Mouse (Mus musculus) heart, postnatal 0 days (tissue): ENCODE results near the gene Myo5a. TPM values are rescaled to one million over a fixed set of nuclear protein-coding genes. Genes with fewer than 3 reads are reported as not detected.

Source experiments
- ATAC-seq: fragments of 200-750 bp; cut with Nextera tagmentation; 2 replicates; pipeline ENCODE4 v1.8.0; 2017; ENCODE audit warnings: low read depth, moderate number of reproducible peaks, moderate library complexity; ENCODE audit not compliant: insufficient read depth
- DNase-seq: peaks from one replicate; pipeline ENCODE4 v3.0.0-alpha.2; 2016; ENCODE audit warnings: low spot score
- H3K27ac ChIP-seq: fragments of 300-500 bp; sonication (generic); 2 replicates; pipeline ENCODE4 v1.5.1; 2014; ENCODE audit warnings: low read depth, mild to moderate bottlenecking
- H3K27me3 ChIP-seq: fragments of 300-500 bp; sonication (generic); 2 replicates; pipeline ENCODE4 v1.6.1; 2014; ENCODE audit warnings: low read length, mixed read lengths; ENCODE audit not compliant: control insufficient read depth, insufficient read depth
- H3K36me3 ChIP-seq: fragments of 300-500 bp; sonication (generic); replicated peaks from 2 replicates; pipeline ENCODE4 v1.6.1; 2014; ENCODE audit warnings: low read length, mixed read lengths; ENCODE audit not compliant: control insufficient read depth, insufficient read depth
- H3K4me1 ChIP-seq: fragments of 300-500 bp; sonication (generic); 2 replicates; pipeline ENCODE4 v1.6.1; 2014; ENCODE audit warnings: antibody characterized with exemption; ENCODE audit not compliant: control insufficient read depth, insufficient read depth
- H3K4me2 ChIP-seq: fragments of 300-500 bp; sonication (generic); 2 replicates; pipeline ENCODE4 v1.6.1; 2014; ENCODE audit warnings: low read depth, mild to moderate bottlenecking, low read length, moderate library complexity
- H3K4me3 ChIP-seq: fragments of 300-500 bp; sonication (generic); 2 replicates; pipeline ENCODE4 v1.5.1; 2014; ENCODE audit warnings: low read depth, low read length
- H3K9ac ChIP-seq: fragments of 300-500 bp; sonication (generic); replicated peaks from 2 replicates; pipeline ENCODE4 v1.6.1; 2014; ENCODE audit warnings: low read depth, low read length, mixed read lengths
- H3K9me3 ChIP-seq: fragments of 300-500 bp; sonication (generic); replicated peaks from 2 replicates; pipeline ENCODE4 v1.6.1; 2016; ENCODE audit warnings: low read length; ENCODE audit not compliant: control insufficient read depth
- CTCF ChIP-seq: IDR thresholded peaks from 2 replicates; pipeline ENCODE4 v1.5.1; 2016; ENCODE audit warnings: antibody characterized with exemption, control low read depth, low read depth
- EP300 ChIP-seq: IDR thresholded peaks from 2 replicates; pipeline ENCODE4 v1.6.1; 2016; ENCODE audit warnings: antibody characterized with exemption, low read depth
- WGBS: fragments of 180-500 bp; shearing (Covaris S2); extraction: QIAGEN DNeasy Blood & Tissue Kit; methylation state at CpG from one replicate; pipeline ENCODE4 v1.1.7; 2014; 5-methylcytosine and 5-hydroxymethylcytosine counted together
- polyA plus RNA-seq: library from polyadenylated mRNA; unstranded; fragments of >200 nt; fragmentation: Nextera tagmentation; extraction: Ambion mirVana; gene quantifications from 2 replicates; pipeline ENCODE4 v1.2.1, GENCODE M21; 2015
- total RNA-seq: library from RNA; depleted of rRNA; stranded (reverse); fragments of >200 nt; gene quantifications from 2 replicates; pipeline ENCODE4 v1.2.3, GENCODE M21; 2014; ENCODE audit warnings: low replicate concordance; rRNA removed

The Myo5a gene
- total RNA-seq (6.2 and 7.1 TPM in 2 replicates), polyA plus RNA-seq (3.1 and 3.6 TPM in 2 replicates)

- peak within 1 kb of the TSS; percentile 66 for H3K9ac ChIP-seq
- 23% methylated on average over 23 of the region's 23 CpGs for WGBS
- DNase-seq (no peak), ATAC-seq (no peak)
- H3K36me3 ChIP-seq: no peaks in the 10 kb centered on the region
- no peak for TF ChIP-seq EP300
- no peak for TF ChIP-seq CTCF
- peak within 1 kb of the TSS; percentile 28 for H3K27ac ChIP-seq
- H3K9me3 ChIP-seq: no peaks in the 10 kb centered on the region
- no peaks in the 10 kb centered on the region for H3K27me3 ChIP-seq
- H3K4me1 ChIP-seq: no peaks in the 10 kb centered on the region
- peak within 1 kb of the TSS; percentile 95 for H3K4me2 ChIP-seq
- peak within 1 kb of the TSS; percentile 77 for H3K4me3 ChIP-seq
Observed at GRCm38 (mm10) chr9:75070457-75071028, at the start of gene Myo5a. Gene Myo5a (plus strand): TSS chr9:75071015.

- H3K27me3 ChIP-seq: no peaks in the 10 kb centered on the region
- TF ChIP-seq EP300 (no peak), CTCF (no peak)
- H3K4me1 ChIP-seq: no peaks in the 10 kb centered on the region
- no peak overlapping the region for H3K9ac ChIP-seq
- 90% methylated on average over 7 of the region's 7 CpGs for WGBS
- H3K9me3 ChIP-seq: no peaks in the 10 kb centered on the region
- DNase-seq (no peak), ATAC-seq (no peak)
- no peak overlapping the region for H3K4me3 ChIP-seq
- H3K27ac ChIP-seq: no peak overlapping the region
- peaks cover 49% of the 10 kb centered on the region for H3K36me3 ChIP-seq
- H3K4me2 ChIP-seq: no peak overlapping the region
Observed at GRCm38 (mm10) chr9:75022546-75022945, 48.3 kb upstream of the Myo5a start.

DNA sequence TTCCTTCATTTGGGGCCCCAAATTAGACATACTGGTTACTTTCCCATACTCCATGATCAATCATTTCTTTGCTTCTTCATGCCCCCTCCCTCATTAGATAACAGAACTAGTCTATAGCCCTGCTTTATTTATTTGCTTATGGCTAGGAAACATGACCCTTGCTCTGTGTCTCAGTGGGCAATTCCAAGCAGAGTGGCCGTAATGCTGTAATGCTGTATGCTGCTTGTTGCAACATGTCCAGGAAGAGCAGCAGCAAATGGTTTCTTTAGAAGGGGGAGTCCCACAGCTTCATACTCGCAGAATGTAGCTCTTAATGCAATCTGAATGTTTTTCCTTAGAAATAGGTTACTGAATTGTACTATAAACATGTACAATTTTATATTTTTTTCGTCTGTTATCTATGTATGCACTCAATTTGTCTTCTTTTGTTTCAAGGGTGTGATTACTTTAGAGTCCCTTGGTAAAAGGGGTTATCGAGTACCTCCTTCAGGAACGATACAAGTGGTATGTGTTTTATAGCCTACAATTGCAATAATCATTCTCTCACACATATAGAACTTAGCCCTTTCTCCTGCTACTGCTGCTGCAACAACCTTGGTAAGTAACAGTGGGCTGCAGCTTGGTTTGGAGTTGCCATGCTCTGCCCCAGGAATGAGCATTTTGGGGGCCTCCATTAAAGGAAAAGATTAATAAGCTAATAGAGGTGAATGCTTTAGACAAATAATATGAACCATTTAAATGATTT, 47.5 kb upstream of the Myo5a start:
- Histone ChIP-seq H3K4me1 (no peaks in the 10 kb centered on the region), H3K9me3 (no peaks in the 10 kb centered on the region), H3K36me3 (peaks cover 44% of the 10 kb centered on the region), H3K27ac (no peak overlapping the region), H3K4me2 (no peak overlapping the region), H3K4me3 (no peak overlapping the region), H3K9ac (no peak overlapping the region), H3K27me3 (no peaks in the 10 kb centered on the region)
- WGBS: 80% methylated on average over 5 of the region's 5 CpGs
- DNase-seq (no peak), ATAC-seq (no peak)
- no peak for TF ChIP-seq CTCF
- no peak for TF ChIP-seq EP300

DNA sequence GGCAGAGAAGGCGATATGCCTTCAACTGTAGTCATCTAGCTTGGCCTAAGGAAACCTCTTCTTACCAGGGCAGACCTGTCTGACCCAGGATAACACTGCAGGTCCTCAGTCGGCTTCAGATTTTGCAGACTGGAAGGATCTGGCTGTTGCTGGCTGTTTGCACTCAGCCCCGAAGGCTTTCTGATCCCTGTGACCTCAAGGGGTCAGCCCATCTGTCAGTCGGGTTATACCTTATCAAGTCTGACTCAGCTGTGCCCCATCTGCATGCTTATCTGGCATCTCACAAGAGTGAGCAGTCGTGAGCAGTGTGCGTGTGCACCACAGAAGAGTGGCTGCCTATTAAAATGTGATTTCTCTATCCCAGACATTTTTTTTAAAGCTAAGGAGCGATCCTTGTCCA, 46.7 kb upstream of the Myo5a start:
- H3K4me2 ChIP-seq: no peak overlapping the region
- WGBS: 39% methylated on average over 7 of the region's 7 CpGs
- TF ChIP-seq CTCF (no peak), EP300 (no peak)
- no peaks in the 10 kb centered on the region for H3K9me3 ChIP-seq
- no peak overlapping the region for H3K4me3 ChIP-seq
- H3K36me3 ChIP-seq: peaks cover 44% of the 10 kb centered on the region
- no peaks in the 10 kb centered on the region for H3K27me3 ChIP-seq
- DNase-seq (no peak), ATAC-seq (no peak)
- no peak overlapping the region for H3K9ac ChIP-seq
- H3K27ac ChIP-seq: no peak overlapping the region
- no peaks in the 10 kb centered on the region for H3K4me1 ChIP-seq

DNA sequence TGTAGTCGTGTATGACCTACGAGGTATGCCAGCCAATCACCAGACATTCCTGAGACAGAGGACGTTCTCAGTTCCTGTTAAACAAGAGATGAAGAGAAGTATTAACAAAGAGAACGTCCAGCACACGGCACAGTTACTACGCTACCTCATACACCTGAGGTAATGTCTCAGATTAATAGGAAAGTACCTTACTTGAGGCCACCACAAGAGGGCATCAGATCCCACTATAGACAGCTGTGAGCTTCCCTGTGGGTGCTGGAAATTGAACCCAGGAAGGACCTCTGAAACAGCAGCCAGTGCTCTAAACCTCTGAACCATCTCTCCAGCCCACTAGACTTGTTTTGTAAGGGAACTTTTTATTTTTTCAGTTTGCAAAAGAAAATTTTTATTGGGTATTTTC, 45.1 kb upstream of the Myo5a start:
- H3K4me3 ChIP-seq: no peak overlapping the region
- no peak overlapping the region for H3K27ac ChIP-seq
- 79% methylated on average over 6 of the region's 6 CpGs for WGBS
- DNase-seq: no peak
- no peak overlapping the region for H3K9ac ChIP-seq
- no peak for ATAC-seq
- peaks cover 38% of the 10 kb centered on the region for H3K36me3 ChIP-seq
- no peaks in the 10 kb centered on the region for H3K27me3 ChIP-seq
- no peak overlapping the region for H3K4me2 ChIP-seq
- TF ChIP-seq CTCF (peak; percentile 16; the same call in 1 of the 2 replicates), EP300 (no peak)
- no peaks in the 10 kb centered on the region for H3K4me1 ChIP-seq
- H3K9me3 ChIP-seq: no peaks in the 10 kb centered on the region
